Mouse (Mus musculus) ES-E14 (cell line): Measurements from ENCODE around the gene Utrn.
"Not testable (repeated sequence)": the region's sequence is repeated elsewhere in the genome, so short reads cannot be mapped to it uniquely, and the experiment has no call there.

Experiments used
- CHD2 ChIP-seq: IDR thresholded peaks from 2 replicates; pipeline ENCODE4 v1.6.1; 2014; ENCODE audit warnings: mild to moderate bottlenecking, low read depth, low read length, inconsistent platforms
- HCFC1 ChIP-seq: IDR thresholded peaks from 2 replicates; pipeline ENCODE4 v1.6.1; 2012; ENCODE audit warnings: low read length, inconsistent platforms, borderline replicate concordance; ENCODE audit not compliant: insufficient read depth
- ZC3H11A ChIP-seq: IDR thresholded peaks from 2 replicates; pipeline ENCODE4 v1.6.1; 2012; ENCODE audit warnings: low read depth, mild to moderate bottlenecking, inconsistent platforms, low read length, borderline replicate concordance
- ZNF384 ChIP-seq: IDR thresholded peaks from 2 replicates; pipeline ENCODE4 v1.6.1; 2012; ENCODE audit warnings: low read depth, low read length, inconsistent platforms

DNA sequence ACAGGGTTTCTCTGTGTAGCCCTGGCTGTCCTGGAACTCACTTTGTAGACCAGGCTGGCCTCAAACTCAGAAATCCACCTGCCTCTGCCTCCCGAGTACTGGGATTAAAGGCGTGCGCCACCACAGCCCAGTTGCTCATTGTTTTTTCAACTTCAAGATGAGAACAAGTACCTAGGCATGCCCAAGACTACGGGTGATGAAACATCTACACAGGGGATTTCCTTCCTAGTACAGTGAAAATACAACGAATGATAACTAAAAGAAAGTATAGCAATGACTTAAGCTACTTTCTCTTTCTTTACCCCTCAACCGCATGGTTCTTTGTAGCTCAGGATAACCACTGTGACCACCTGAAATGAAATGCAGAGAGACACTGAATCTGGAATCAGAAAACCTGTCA, 262.0 kb downstream of the Utrn start:
- TF ChIP-seq ZNF384, ZC3H11A, HCFC1, CHD2: not testable (repeated sequence)
